Mouse (Mus musculus): ENCODE results near the gene Itpa. TPM values are rescaled to one million over a fixed set of nuclear protein-coding genes. Genes with fewer than 3 reads are reported as not detected.

Itpa gene
- polyA plus RNA-seq, 2 experiments, result 82.6 to 104 TPM

DNA sequence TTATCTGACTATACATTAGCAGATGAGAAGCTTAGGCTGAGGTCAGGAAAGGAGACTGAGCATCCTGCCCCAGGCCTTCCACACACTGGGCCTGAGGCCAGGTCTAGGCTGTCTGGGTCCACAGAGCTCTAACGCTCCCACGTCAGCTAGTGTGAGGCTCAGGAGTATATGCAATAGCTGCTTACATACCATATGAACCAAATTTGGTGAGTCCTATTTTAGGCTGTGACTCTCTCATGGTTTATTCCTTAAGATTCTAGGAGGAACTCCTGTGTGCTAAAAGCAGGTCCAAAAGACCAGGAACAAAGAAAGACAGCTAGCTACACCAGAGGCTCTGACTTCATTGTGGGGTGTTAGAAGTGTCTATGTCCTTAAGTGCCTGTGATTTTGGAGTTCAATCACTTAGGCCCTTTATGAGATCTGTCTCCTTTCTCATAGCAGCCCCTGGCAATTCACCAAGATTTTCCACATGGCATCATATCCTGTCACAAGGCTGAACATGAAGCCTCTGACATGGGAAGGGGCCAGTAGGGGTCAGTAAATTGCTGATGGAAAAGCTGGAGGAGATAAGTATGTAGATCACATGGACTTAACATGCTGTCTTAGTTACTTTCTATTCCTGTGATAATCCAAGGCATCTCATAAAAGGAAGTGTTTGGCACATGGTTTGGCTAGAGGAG, 61.6 kb downstream of the Itpa start:
- Histone ChIP-seq H3K9ac (ENCODE audit: low read depth, low read length, severe bottlenecking) (no peak overlapping the region), H3K36me3 (ENCODE audit: control insufficient read depth, insufficient read depth, low read length) (peaks cover 89% of the 10 kb centered on the region), H3K4me1 (ENCODE audit: control insufficient read depth, insufficient read depth, low read length) (no peaks in the 10 kb centered on the region), H3K9me3 (ENCODE audit: control insufficient read depth, low read length) (no peaks in the 10 kb centered on the region), H3K27me3 (ENCODE audit: control insufficient read depth, insufficient read depth, low read length) (no peaks in the 10 kb centered on the region), H3K4me2 (replicated peaks; ENCODE audit: low read depth, low read length, severe bottlenecking) (no peak overlapping the region), H3K4me3 (replicated peaks; ENCODE audit: low read length) (no peak overlapping the region), H3K27ac (replicated peaks; ENCODE audit: low read depth, low read length) (no peak overlapping the region)
- ATAC-seq (ENCODE audit: low FRiP score, low read depth) (no peak), DNase-seq (ENCODE audit: low spot score) (no peak)
- WGBS, result 93% methylated on average over 2 of the region's 2 CpGs
- TF ChIP-seq POLR2A (IDR thresholded peaks at IDR 0.05; ENCODE audit: borderline replicate concordance, extremely low read depth, insufficient read depth, insufficient read length), result no peak

DNA sequence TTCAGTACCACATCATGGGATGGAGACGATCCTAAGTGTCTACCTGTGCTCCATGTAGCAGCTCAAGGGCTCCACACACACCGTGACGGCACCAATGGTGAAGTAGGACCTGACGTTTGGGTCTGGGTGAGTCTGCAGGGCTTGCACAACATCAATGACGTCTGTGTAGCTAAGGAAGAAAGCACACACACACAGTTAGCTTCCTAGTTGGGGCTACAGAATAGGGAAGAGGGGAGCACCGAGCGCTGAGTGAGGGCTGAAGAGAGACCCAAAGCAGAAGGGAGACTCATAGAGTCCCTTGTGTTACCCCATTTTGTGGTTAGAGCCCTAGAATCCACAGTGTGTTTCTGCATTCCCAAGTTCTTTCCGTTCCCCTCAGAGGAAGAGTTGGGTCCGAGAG, 63.3 kb downstream of the Itpa start:
- Histone ChIP-seq H3K27me3 (ENCODE audit: control insufficient read depth, insufficient read depth, low read length) (no peaks in the 10 kb centered on the region), H3K4me1 (ENCODE audit: control insufficient read depth, insufficient read depth, low read length) (no peaks in the 10 kb centered on the region), H3K27ac (replicated peaks; ENCODE audit: low read depth, low read length) (no peak overlapping the region), H3K9ac (ENCODE audit: low read depth, low read length, severe bottlenecking) (no peak overlapping the region), H3K9me3 (ENCODE audit: control insufficient read depth, low read length) (no peaks in the 10 kb centered on the region), H3K4me3 (replicated peaks; ENCODE audit: low read length) (no peak overlapping the region), H3K4me2 (replicated peaks; ENCODE audit: low read depth, low read length, severe bottlenecking) (no peak overlapping the region), H3K36me3 (ENCODE audit: control insufficient read depth, insufficient read depth, low read length) (peaks cover 92% of the 10 kb centered on the region)
- no peak for TF ChIP-seq POLR2A (IDR thresholded peaks at IDR 0.05; ENCODE audit: borderline replicate concordance, extremely low read depth, insufficient read depth, insufficient read length)
- 86% methylated on average over 9 of the region's 9 CpGs for WGBS
- ATAC-seq (ENCODE audit: low FRiP score, low read depth) (no peak), DNase-seq (ENCODE audit: low spot score) (no peak)

Other genes starting within 250 kb of the Itpa start
- 148 and 170 TPM in 2 replicates for gene Vps16, start 243.3 kb upstream of the Itpa start, polyA plus RNA-seq (2012; rRNA removed)
- 67.0 and 82.3 TPM in 2 replicates for gene Vps16, start 243.3 kb upstream of the Itpa start, polyA plus RNA-seq (2014; fragmentation: Nextera tagmentation; extraction: Ambion mirVana)
- gene Pced1a, start 242.9 kb upstream of the Itpa start, polyA plus RNA-seq (2012; rRNA removed), result 57.5 and 64.1 TPM in 2 replicates
- 13.0 and 13.2 TPM in 2 replicates for gene Pced1a, start 242.9 kb upstream of the Itpa start, polyA plus RNA-seq (2014; fragmentation: Nextera tagmentation; extraction: Ambion mirVana)
- gene Ptpra, start 217.3 kb upstream of the Itpa start, polyA plus RNA-seq (2012; rRNA removed), result 81.7 and 94.9 TPM in 2 replicates
- gene Ptpra, start 217.3 kb upstream of the Itpa start, polyA plus RNA-seq (2014; fragmentation: Nextera tagmentation; extraction: Ambion mirVana), result 118 and 124 TPM in 2 replicates
- 57.7 and 77.9 TPM in 2 replicates for gene Mrps26, start 103.9 kb upstream of the Itpa start, polyA plus RNA-seq (2012; rRNA removed)
- gene Mrps26, start 103.9 kb upstream of the Itpa start, polyA plus RNA-seq (2014; fragmentation: Nextera tagmentation; extraction: Ambion mirVana), result 102 and 104 TPM in 2 replicates
- 0.19 and 0.68 TPM in 2 replicates for gene Oxt, start 91.4 kb upstream of the Itpa start, polyA plus RNA-seq (2012; rRNA removed)
- not detected in 2 replicates for gene Oxt, start 91.4 kb upstream of the Itpa start, polyA plus RNA-seq (2014; fragmentation: Nextera tagmentation; extraction: Ambion mirVana)
- 0.13 TPM in 1 of 2 replicates, not detected in the other for gene Avp, start 85.1 kb upstream of the Itpa start, polyA plus RNA-seq (2012; rRNA removed)
- not detected in 2 replicates for gene Avp, start 85.1 kb upstream of the Itpa start, polyA plus RNA-seq (2014; fragmentation: Nextera tagmentation; extraction: Ambion mirVana)
- 5.7 and 6.1 TPM in 2 replicates for gene Fastkd5, start 37.6 kb upstream of the Itpa start, polyA plus RNA-seq (2012; rRNA removed)
- gene Fastkd5, start 37.6 kb upstream of the Itpa start, polyA plus RNA-seq (2014; fragmentation: Nextera tagmentation; extraction: Ambion mirVana), result 14.2 and 15.0 TPM in 2 replicates
- gene Ubox5, start 37.6 kb upstream of the Itpa start, polyA plus RNA-seq (2012; rRNA removed), result 11.8 and 14.1 TPM in 2 replicates
- gene Ubox5, start 37.6 kb upstream of the Itpa start, polyA plus RNA-seq (2014; fragmentation: Nextera tagmentation; extraction: Ambion mirVana), result 14.3 and 15.0 TPM in 2 replicates
- gene Lzts3, start 24.8 kb upstream of the Itpa start, polyA plus RNA-seq (2012; rRNA removed), result 14.6 and 16.2 TPM in 2 replicates
- gene Lzts3, start 24.8 kb upstream of the Itpa start, polyA plus RNA-seq (2014; fragmentation: Nextera tagmentation; extraction: Ambion mirVana), result 1.1 and 1.4 TPM in 2 replicates
- 48.0 and 58.5 TPM in 2 replicates for gene Ddrgk1, start 3.0 kb upstream of the Itpa start, polyA plus RNA-seq (2012; rRNA removed)
- 53.7 and 66.3 TPM in 2 replicates for gene Ddrgk1, start 3.0 kb upstream of the Itpa start, polyA plus RNA-seq (2014; fragmentation: Nextera tagmentation; extraction: Ambion mirVana)
- gene Slc4a11, start 29.9 kb downstream of the Itpa start, polyA plus RNA-seq (2012; rRNA removed), result 3.4 and 4.8 TPM in 2 replicates
- gene Slc4a11, start 29.9 kb downstream of the Itpa start, polyA plus RNA-seq (2014; fragmentation: Nextera tagmentation; extraction: Ambion mirVana), result 1.9 and 2.0 TPM in 2 replicates
- gene 4930402H24Rik, start 238.8 kb downstream of the Itpa start, polyA plus RNA-seq (2012; rRNA removed), result 33.8 and 44.3 TPM in 2 replicates
- gene 4930402H24Rik, start 238.8 kb downstream of the Itpa start, polyA plus RNA-seq (2014; fragmentation: Nextera tagmentation; extraction: Ambion mirVana), result 29.1 and 41.3 TPM in 2 replicates
- 17.9 and 19.4 TPM in 2 replicates for gene Atrn, start 238.9 kb downstream of the Itpa start, polyA plus RNA-seq (2012; rRNA removed)
- 11.5 and 13.5 TPM in 2 replicates for gene Atrn, start 238.9 kb downstream of the Itpa start, polyA plus RNA-seq (2014; fragmentation: Nextera tagmentation; extraction: Ambion mirVana)